ENCODE assay signal across 23 mouse cellular contexts in genomic region chr1:20795178-20795577, GRCm38 (mm10). TPM values are rescaled to one million over a fixed set of nuclear protein-coding genes. Genes with fewer than 3 reads are reported as not detected.
DNase-seq lines count a peak whose midpoint lies in the region; ATAC-seq lines count a peak whose summit lies in the region.
"Had no signal": no experiment of that assay in that cellular context is flagged by ENCODE, and none has a peak within 500 bp of the region (broad histone marks: within the 10 kb centered on the region; RNA-seq: fewer than 3 reads in every experiment).

No protein-coding gene starts in this region.

- ATAC-seq in liver, embryonic 11.5 days (replicated peaks; ENCODE audit: low FRiP score): peak; percentile 88
- ATAC-seq in liver, embryonic 15.5 days (ENCODE audit: insufficient read depth): peak; percentile 82
- ATAC-seq: forebrain, embryonic 13.5 days; forebrain, postnatal 0 days had no signal

- no peaks in the 10 kb centered on the region for H3K9me3 ChIP-seq in liver, embryonic 11.5 days (ENCODE audit: control insufficient read depth, low read length)
- no peaks in the 10 kb centered on the region for H3K9me3 ChIP-seq in liver, embryonic 15.5 days (replicated peaks)
- H3K9me3 ChIP-seq: embryonic facial prominence, embryonic 10.5 days; forebrain, embryonic 13.5 days; heart, embryonic 13.5 days; hindbrain, embryonic 15.5 days had no signal

- no peaks in the 10 kb centered on the region for H3K27me3 ChIP-seq in liver, embryonic 11.5 days (replicated peaks; ENCODE audit: control insufficient read depth, insufficient read depth, low read length)
- no peaks in the 10 kb centered on the region for H3K27me3 ChIP-seq in liver, embryonic 15.5 days
- H3K27me3 ChIP-seq: CH12.LX; forebrain, embryonic 13.5 days; heart, embryonic 13.5 days; hindbrain, embryonic 15.5 days had no signal

- H3K9ac ChIP-seq in liver, embryonic 11.5 days (ENCODE audit: low read depth, low read length): no peak overlapping the region
- no peak overlapping the region for H3K9ac ChIP-seq in liver, embryonic 15.5 days
- H3K9ac ChIP-seq: forebrain, embryonic 13.5 days; forebrain, postnatal 0 days; heart, embryonic 13.5 days; hindbrain, embryonic 15.5 days had no signal

- no peak overlapping the region for H3K4me2 ChIP-seq in liver, embryonic 11.5 days
- 0 out of 2 replicates have a peak overlapping the region, but pooled peaks have one; percentile 1 for H3K4me2 ChIP-seq in liver, embryonic 15.5 days
- H3K4me2 ChIP-seq: forebrain, embryonic 13.5 days; heart, embryonic 13.5 days; hindbrain, embryonic 15.5 days had no signal

- no peak overlapping the region for H3K27ac ChIP-seq in liver, embryonic 11.5 days (ENCODE audit: low read depth, low read length)
- no peak overlapping the region for H3K27ac ChIP-seq in liver, embryonic 15.5 days (replicated peaks)
- H3K27ac ChIP-seq: embryonic facial prominence, embryonic 10.5 days; forebrain, embryonic 13.5 days; heart, embryonic 13.5 days; hindbrain, embryonic 15.5 days had no signal

- DNase-seq in c-Kit-positive CD71-positive TER-119-negative erythroid progenitor cells, embryonic 14.5 days (ENCODE audit: low read depth): peak; percentile 20
- no peak for DNase-seq in liver, embryonic 11.5 days (ENCODE audit: low spot score)
- DNase-seq in adrenal gland, adult 2 months: no peak
- DNase-seq in left cerebral cortex, postnatal 10 days (ENCODE audit: extremely low spot score in 1 of 2, low spot score in 2 of 2): no peak
- no peak for DNase-seq in urinary bladder, postnatal 14 days (ENCODE audit: low spot score)
- DNase-seq: adrenal gland, postnatal 14 days; cerebellum, adult 2 months; cerebellum, postnatal 10 days; forebrain, postnatal 0 days; gastrocnemius, postnatal 25 days; heart, postnatal 36 days had no signal

- 65% methylated on average over 5 of the region's 5 CpGs for WGBS in liver, embryonic 11.5 days
- 37% methylated on average over 5 of the region's 5 CpGs for WGBS in liver, embryonic 15.5 days (ENCODE audit: insufficient replicate concordance)

- H3K4me3 ChIP-seq in liver, embryonic 11.5 days (ENCODE audit: low read depth, low read length): no peak overlapping the region
- H3K4me3 ChIP-seq in liver, embryonic 15.5 days (replicated peaks): no peak overlapping the region
- H3K4me3 ChIP-seq: embryonic facial prominence, embryonic 10.5 days; forebrain, embryonic 13.5 days; heart, embryonic 13.5 days; hindbrain, embryonic 15.5 days had no signal

- intact Hi-C loops in left cerebral cortex, postnatal 10 days (cut with DNase I): no loop called here

- H3K4me1 ChIP-seq in liver, embryonic 11.5 days (replicated peaks; ENCODE audit: control insufficient read depth, insufficient read depth, low read length): 0 out of 2 replicates have a peak, but pooled peaks cover 2% of the 10 kb centered on the region
- H3K4me1 ChIP-seq in liver, embryonic 15.5 days (replicated peaks): peaks cover 9% of the 10 kb centered on the region; the same call in 1 of the 2 replicates
- H3K4me1 ChIP-seq: embryonic facial prominence, embryonic 10.5 days; forebrain, embryonic 13.5 days; heart, embryonic 13.5 days; hindbrain, embryonic 15.5 days had no signal

- peaks cover 10% of the 10 kb centered on the region for H3K36me3 ChIP-seq in liver, embryonic 11.5 days (ENCODE audit: control insufficient read depth, insufficient read depth, low read length)
- H3K36me3 ChIP-seq in liver, embryonic 15.5 days (replicated peaks): peaks cover 19% of the 10 kb centered on the region
- H3K36me3 ChIP-seq: hindbrain, embryonic 15.5 days had no signal

RNA-seq across cellular contexts. Expression of gene Il17f, which starts 4.8 kb away (rescaled TPM):
- not detected in 2 replicates for polyA plus RNA-seq in liver, embryonic 11.5 days (2014; fragmentation: Nextera tagmentation; extraction: Ambion mirVana)
- not detected in 2 replicates for polyA plus RNA-seq in liver, embryonic 15.5 days (2015; fragmentation: Nextera tagmentation; extraction: Ambion mirVana)
- total RNA-seq in adrenal gland, adult 2 months (2021): not detected
- polyA plus RNA-seq in adrenal gland, adult 2 months (2012; rRNA removed): not detected in 2 replicates
- not detected for total RNA-seq in left cerebral cortex, postnatal 10 days (2021)
- total RNA-seq: adrenal gland, postnatal 14 days; forebrain, postnatal 0 days; gastrocnemius, adult 18-20 months; gastrocnemius, postnatal 25 days; granulocyte monocyte progenitor cell, adult 5-6 weeks; heart, adult 8-10 months; heart, postnatal 36 days had no signal
- polyA plus RNA-seq: cerebellum, adult 2 months; embryonic facial prominence, embryonic 14.5 days; forebrain, postnatal 0 days; heart, embryonic 13.5 days; heart, postnatal 0 days; hindbrain, embryonic 11.5 days; hindbrain, embryonic 15.5 days had no signal

RNA-seq across cellular contexts. Expression of gene Mcm3, which starts 24.9 kb away (rescaled TPM):
- polyA plus RNA-seq in liver, embryonic 11.5 days (2014; fragmentation: Nextera tagmentation; extraction: Ambion mirVana): 311 and 347 TPM in 2 replicates
- polyA plus RNA-seq in liver, embryonic 15.5 days (2015; fragmentation: Nextera tagmentation; extraction: Ambion mirVana): 135 and 141 TPM in 2 replicates
- 10 to 100 TPM; 12.6 to 13.6 TPM for total RNA-seq in adrenal gland, adult 2 months (2021)
- 4.7 and 6.7 TPM in 2 replicates for polyA plus RNA-seq in adrenal gland, adult 2 months (2012; rRNA removed)
- 1 to 10 TPM; 4.8 to 5.4 TPM for total RNA-seq in left cerebral cortex, postnatal 10 days (2021)

Comparison
In these comparisons a context has a peak if more than half of its experiments do, and no peak if none do; other contexts are left out.
1. RNA of gene Mcm3, which starts 24.9 kb away (polyA plus RNA-seq): 311 to 347 TPM in liver, embryonic 11.5 days and 135 to 141 TPM in liver, embryonic 15.5 days; 4.7 to 6.7 TPM in adrenal gland, adult 2 months; every median in the first group is over 10 times any median in the second.